Mouse (Mus musculus) heart, adult 2 months (tissue): Measurements from ENCODE around the gene Tacc2.

Experiments
- CTCF ChIP-seq: fragments of 200-600 bp; IDR thresholded peaks from 2 replicates; pipeline ENCODE4 v1.8.1; 2022; ENCODE audit warnings: antibody characterized with exemption, mild to moderate bottlenecking, moderate library complexity
- POLR2A ChIP-seq: fragments of 200-500 bp; IDR thresholded peaks from 2 replicates; pipeline ENCODE4 v1.6.1; 2011; ENCODE audit warnings: mild to moderate bottlenecking, low read depth, low read length, control low read depth; ENCODE audit not compliant: insufficient read depth

DNA sequence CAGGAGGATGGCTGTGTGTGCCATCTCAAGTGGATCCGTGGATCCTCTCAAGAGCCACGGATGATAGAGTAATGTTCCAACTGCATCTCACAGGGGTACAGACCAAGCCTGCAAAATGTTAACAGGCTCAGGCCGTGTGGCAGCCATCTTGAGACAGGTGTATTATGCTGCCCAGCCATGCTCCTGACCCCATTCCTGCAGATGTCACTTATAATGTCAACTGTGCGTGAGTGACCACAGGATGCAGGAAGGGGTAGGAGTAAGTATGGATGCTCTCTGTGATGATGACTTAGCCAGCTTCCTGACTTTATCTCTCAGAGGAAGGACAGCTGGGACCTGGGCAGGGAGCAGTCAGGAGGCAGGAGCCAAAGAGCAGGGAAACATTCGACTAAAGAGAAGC is 86.8 kb downstream of the Tacc2 start:
- TF ChIP-seq POLR2A (no peak), CTCF (no peak)
